Mouse (Mus musculus) E14TG2a.4 (cell line): ENCODE data around the gene Klra4.
"Not testable (repeated sequence)": the region's sequence is repeated elsewhere in the genome, so short reads cannot be mapped to it uniquely, and the experiment has no call there.

Experiments used
- CTCF ChIP-seq: conservative IDR thresholded peaks from 2 replicates; pipeline ENCODE4 v1.5.1; 2014; ENCODE audit warnings: low read length
- NANOG ChIP-seq: IDR thresholded peaks from 2 replicates; pipeline ENCODE4 v1.6.1; 2014; ENCODE audit warnings: borderline replicate concordance, low read length, mixed read lengths
- POU5F1 ChIP-seq: IDR thresholded peaks from 2 replicates; pipeline ENCODE4 v1.6.1; 2014; ENCODE audit warnings: low read length, borderline replicate concordance

DNA sequence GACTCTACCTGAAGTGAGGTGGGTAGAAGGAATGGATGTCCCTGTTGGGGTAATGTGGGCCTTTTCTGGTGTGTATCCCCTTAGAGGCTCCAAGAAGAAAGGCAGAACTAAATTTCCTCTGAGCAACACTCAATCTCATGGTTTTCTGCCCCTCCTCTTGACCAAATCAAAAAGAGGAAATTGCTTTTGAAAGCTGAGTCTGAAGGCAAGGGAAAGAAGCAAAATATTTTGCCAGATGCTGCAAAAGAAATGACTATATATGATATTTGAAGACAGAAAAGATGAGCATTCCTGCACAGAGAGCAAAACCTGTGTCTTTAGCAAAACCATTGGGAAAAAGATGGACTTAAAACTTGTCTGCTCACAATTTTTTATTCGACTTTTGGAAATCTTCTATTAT, at the start of gene Klra4:
- not testable (repeated sequence) for TF ChIP-seq CTCF, NANOG, POU5F1
